Mouse (Mus musculus): Measurements from ENCODE around the gene Ilf3.

GRCm38 (mm10) chr9:21454556-21454955 is 86.9 kb downstream of the Ilf3 start:
- TF ChIP-seq CTCF (IDR thresholded peaks at IDR 0.05; ENCODE audit: low read depth, low read length) (no peak), POLR2A (IDR thresholded peaks at IDR 0.05; ENCODE audit: insufficient read depth, low read length) (no peak)

All from ES-Bruce4 (cell line).